Mouse (Mus musculus) T-helper 2 cell (primary cell): Measurements from ENCODE around the gene Pde12.

Source experiments
- in situ Hi-C: fragments of 300-600 bp; cut with MboI, MseI; formaldehyde crosslinking; loops from one replicate; pipeline ENCODE4 v1.15.1; 2025; ENCODE audit warnings: high pct_unique_total_duplicates

The Pde12 gene

GRCm38 (mm10) chr14:26645989-26646650, 23.6 kb downstream of the Pde12 start:
- in situ Hi-C loops: no loop called here

DNA sequence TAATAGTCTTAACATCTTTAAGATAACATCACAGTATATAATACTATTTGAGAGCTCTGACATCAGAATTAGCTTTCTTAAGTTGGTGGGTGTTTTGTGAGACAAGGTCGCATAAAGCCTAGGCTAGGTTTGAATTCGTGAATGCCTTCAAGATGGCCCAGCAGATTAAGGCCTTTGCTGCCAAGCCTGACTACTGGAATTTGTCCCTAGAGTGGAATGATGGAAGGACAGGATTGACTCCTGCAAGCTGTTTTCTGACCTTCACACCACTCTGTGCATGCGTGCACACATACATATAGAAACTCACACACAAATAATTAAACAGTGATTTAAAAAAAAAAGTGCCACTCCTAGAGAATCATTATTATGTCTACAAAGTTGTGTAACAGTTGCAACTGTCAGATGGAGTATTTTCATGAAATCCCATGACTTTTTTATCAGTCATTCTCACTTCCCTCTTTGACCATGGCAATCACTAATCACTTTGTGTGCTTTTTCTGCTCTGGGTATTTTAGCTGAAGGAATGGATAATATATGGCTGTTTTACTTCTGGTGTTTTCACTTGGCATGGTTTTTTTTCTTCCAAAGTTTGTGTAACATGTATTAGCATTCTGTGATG, 26.6 kb downstream of the Pde12 start:
- in situ Hi-C loops: no loop called here

DNA sequence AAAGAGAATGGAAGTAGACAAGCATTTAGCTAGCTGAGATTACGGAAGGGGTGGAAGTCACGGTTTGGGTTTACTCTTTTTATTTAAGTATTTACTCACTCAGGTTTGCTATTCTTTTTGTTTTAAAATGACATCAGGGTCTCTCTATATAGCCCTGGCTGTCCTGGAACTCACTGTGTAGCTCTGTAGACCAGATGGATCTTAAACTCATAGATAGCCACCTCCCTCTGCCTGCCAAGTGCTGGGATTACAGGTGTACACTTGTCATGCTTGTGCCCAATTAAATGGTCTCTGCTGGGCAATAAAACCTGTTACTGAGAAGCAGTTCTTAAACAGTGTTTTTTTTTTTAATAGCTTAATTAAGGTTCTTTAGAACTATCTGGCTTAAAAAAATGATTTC, 29.7 kb downstream of the Pde12 start:
- in situ Hi-C loops: loop anchor here (5.0 to 10.0 kb wide), 2 partner anchors 108 to 145 kb away; partner anchors contain the start of gene Slmap

DNA sequence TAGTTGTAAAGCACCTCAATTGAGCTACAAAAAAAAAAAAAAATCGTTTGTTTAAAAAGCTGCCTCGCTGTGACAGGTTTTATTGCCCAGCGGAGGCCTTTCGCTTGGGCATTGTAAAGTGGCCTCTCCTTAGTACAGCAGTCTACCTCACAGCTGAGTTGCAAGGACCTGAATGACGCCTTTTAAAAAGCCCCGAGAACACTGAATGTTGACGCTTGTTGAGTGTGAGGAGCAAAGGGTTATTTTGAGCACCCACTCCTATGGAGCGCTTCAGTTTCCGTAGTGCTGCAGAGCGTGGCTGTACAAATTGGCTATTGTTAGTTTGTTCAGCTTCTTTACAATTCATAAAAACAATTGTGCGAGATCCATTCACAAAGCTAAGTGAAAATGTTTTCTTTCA, 30.4 kb downstream of the Pde12 start:
- in situ Hi-C loops: loop anchor here (5.0 to 10.0 kb wide), 2 partner anchors 107 to 144 kb away; partner anchors contain the start of gene Slmap

DNA sequence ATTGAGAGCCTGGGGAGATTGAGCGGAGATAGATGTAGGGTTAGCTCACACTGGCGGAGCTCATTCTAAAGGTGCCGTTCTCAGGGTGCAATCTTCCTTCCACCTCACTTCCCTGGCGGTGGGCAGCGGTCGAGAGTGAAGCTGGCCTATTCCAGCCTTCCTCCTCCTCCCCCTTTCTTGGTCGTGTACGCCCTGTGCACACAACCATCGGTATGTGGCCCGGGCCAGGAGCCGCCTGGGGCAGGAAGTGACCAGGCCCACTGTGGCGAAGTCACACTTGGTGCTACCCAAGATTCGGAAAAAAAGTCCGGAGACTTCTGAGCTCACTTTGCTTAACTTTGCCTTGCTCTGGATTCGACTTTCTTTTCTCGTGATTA, 31.0 kb downstream of the Pde12 start:
- in situ Hi-C loops: loop anchor here (5.0 to 10.0 kb wide), 2 partner anchors 106 to 144 kb away; partner anchors contain the start of gene Slmap

DNA sequence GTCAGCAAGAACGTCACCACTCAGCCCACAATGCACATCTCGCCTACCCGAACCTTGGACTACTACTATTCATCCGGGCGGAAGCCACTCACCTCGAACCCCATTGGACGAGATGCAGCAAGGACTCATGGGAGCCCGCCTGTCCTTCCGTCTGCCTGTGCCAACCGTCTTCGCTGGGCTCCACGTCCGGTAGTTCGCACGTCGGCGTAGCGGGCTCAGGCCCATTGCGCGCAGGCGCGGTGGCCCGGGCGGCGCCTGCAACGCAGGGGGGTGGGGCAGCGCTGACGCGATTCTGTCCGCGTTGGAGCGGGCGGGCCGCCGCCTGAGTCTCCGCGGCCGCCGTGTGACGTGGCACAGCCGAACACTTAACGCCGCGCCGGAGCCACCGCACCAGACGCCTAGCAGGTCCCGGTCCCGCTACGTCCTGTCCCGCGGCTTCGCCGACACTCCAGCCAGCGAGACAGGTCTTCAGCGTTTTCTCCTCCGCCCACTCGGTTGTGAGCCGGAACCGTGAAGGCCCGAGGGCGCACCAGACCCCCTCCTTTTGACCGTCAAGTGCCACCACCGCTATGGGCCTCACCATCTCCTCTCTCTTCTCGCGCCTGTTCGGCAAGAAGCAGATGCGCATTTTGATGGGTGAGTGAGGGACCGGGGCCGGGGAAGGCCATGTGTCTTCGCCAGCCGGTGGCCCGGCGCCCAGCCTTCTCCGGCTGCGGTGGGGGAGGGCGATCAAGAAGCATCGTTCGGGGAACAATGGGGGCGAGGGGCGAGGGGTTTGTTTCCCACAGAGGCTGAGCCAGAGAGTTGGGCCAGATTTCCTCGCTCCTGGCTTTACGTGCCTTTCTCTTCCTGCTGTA, 31.6 kb downstream of the Pde12 start, which contains the start of gene Arf4:
Gene Arf4 (plus strand): TSS at position 224 of the 857 bp plus-strand sequence.
- in situ Hi-C loops: loop anchor here (5.0 to 10.0 kb wide), 2 partner anchors 106 to 143 kb away; partner anchors contain the start of gene Slmap

GRCm38 (mm10) chr14:26637025-26637850, 32.4 kb downstream of the Pde12 start:
- in situ Hi-C loops: loop anchor here (5.0 to 10.0 kb wide), 2 partner anchors 105 to 142 kb away; partner anchors contain the start of gene Slmap

DNA sequence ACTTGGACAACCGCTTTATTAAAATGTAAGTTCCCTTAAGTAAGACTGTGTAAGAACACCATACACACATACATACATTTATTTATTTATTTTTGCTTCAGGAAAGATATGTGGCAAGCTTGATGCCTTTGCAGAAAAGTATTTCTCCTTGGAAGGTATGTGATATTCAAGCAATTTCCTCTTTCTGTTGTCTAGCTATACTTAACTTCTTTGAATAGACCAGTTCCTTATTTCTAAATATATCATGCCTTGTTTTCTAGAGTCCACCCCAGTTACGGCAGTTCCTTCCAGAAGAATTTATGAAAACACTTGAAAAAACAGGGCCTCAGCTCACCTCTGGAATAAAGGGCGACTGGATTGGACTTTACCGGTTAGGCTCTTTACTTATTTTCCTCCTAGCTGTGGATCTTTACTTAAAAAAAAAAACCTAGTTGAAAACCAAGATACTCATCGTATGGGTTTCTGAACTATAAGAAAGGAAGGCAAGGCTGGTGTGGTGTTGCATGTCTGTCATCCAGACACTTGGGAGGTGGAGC, 43.0 kb downstream of the Pde12 start:
- in situ Hi-C loops: loop anchor here (10.0 kb wide), 1 partner anchor 968 kb away; no protein-coding TSS in a partner anchor

GRCm38 (mm10) chr14:26625301-26625700, 44.4 kb downstream of the Pde12 start:
- in situ Hi-C loops: loop anchor here (10.0 kb wide), 1 partner anchor 970 kb away; no protein-coding TSS in a partner anchor

GRCm38 (mm10) chr14:26610689-26611088, 59.0 kb downstream of the Pde12 start:
- in situ Hi-C loops: no loop called here
